Mouse (Mus musculus) lung, postnatal 0 days (tissue): Measurements from ENCODE around the gene Adgrl3.

Experiments used
- CTCF ChIP-seq: IDR thresholded peaks from 2 replicates; pipeline ENCODE4 v1.5.1; 2016; ENCODE audit warnings: antibody characterized with exemption, mild to moderate bottlenecking
- EP300 ChIP-seq: IDR thresholded peaks from 2 replicates; pipeline ENCODE4 v1.6.1; 2016; ENCODE audit warnings: antibody characterized with exemption, mild to moderate bottlenecking, control low read depth

GRCm38 (mm10) chr5:81019590-81020254, at the start of gene Adgrl3:
- TF ChIP-seq CTCF (peak; percentile 30), EP300 (no peak)
